Mouse (Mus musculus) hindbrain, embryonic 12.5 days (tissue): Measurements from ENCODE around the gene Ipmk. TPM values are rescaled to one million over a fixed set of nuclear protein-coding genes. Genes with fewer than 3 reads are reported as not detected.
"Not testable (repeated sequence)": the region's sequence is repeated elsewhere in the genome, so short reads cannot be mapped to it uniquely, and the experiment has no call there.

Experiments
- ATAC-seq: fragments of 200-750 bp; cut with Nextera tagmentation; 2 replicates; pipeline ENCODE4 v1.8.0; 2017; ENCODE audit warnings: moderate TSS enrichment; ENCODE audit not compliant: low FRiP score
- H3K27ac ChIP-seq: fragments of 300-500 bp; sonication (generic); 2 replicates; pipeline ENCODE4 v1.5.1; 2016; ENCODE audit warnings: mild to moderate bottlenecking
- H3K27me3 ChIP-seq: fragments of 300-500 bp; sonication (generic); 2 replicates; pipeline ENCODE4 v1.6.1; 2016; ENCODE audit warnings: mild to moderate bottlenecking
- H3K36me3 ChIP-seq: fragments of 300-500 bp; sonication (generic); 2 replicates; pipeline ENCODE4 v1.6.1; 2016; ENCODE audit warnings: mild to moderate bottlenecking
- H3K4me1 ChIP-seq: fragments of 300-500 bp; sonication (generic); 2 replicates; pipeline ENCODE4 v1.6.1; 2016
- H3K4me2 ChIP-seq: fragments of 300-500 bp; sonication (generic); replicated peaks from 2 replicates; pipeline ENCODE4 v1.6.1; 2016; ENCODE audit warnings: mild to moderate bottlenecking
- H3K4me3 ChIP-seq: fragments of 300-500 bp; sonication (generic); 2 replicates; pipeline ENCODE4 v1.5.1; 2016; ENCODE audit warnings: mild to moderate bottlenecking
- H3K9ac ChIP-seq: fragments of 300-500 bp; sonication (generic); 2 replicates; pipeline ENCODE4 v1.6.1; 2016; ENCODE audit warnings: mild to moderate bottlenecking, moderate library complexity
- H3K9me3 ChIP-seq: fragments of 300-500 bp; sonication (generic); replicated peaks from 2 replicates; pipeline ENCODE4 v1.6.1; 2016; ENCODE audit warnings: mild to moderate bottlenecking
- WGBS: fragments of 180-500 bp; shearing (Covaris S2); methylation state at CpG from one replicate; pipeline ENCODE4 v1.1.7; 2016; 5-methylcytosine and 5-hydroxymethylcytosine counted together
- polyA plus RNA-seq: library from polyadenylated mRNA; unstranded; fragments of >200 nt; fragmentation: Nextera tagmentation; extraction: Ambion mirVana; gene quantifications from 2 replicates; pipeline ENCODE4 v1.2.1, GENCODE M21; 2016

Gene Ipmk
- polyA plus RNA-seq, 1 experiment from 2014 or later: 23.4 TPM

DNA sequence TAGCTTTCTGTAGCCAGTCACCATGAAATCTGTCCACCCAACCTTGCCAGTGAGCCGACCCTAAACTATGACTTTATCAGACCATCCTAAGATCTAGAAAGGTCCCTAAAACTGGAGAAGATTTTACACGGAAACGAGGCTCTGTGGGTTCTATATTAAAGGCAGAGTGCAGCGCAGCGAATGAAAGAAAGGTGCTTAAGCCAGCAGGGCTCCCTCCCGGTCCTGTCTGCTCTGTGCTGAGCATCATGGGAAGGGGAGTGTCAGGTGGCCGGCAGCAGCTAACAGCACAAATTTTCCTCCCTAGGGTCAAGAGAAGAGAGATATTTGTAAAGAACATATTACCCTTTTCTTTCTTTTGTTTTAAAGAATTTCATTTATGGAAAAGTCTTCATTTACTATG lies 34.5 kb downstream of the Ipmk start:
- Histone ChIP-seq H3K4me1 (no peaks in the 10 kb centered on the region), H3K27ac (no peak overlapping the region), H3K27me3 (no peaks in the 10 kb centered on the region), H3K4me2 (no peak overlapping the region), H3K9ac (no peak overlapping the region), H3K9me3 (no peaks in the 10 kb centered on the region), H3K36me3 (peaks cover 18% of the 10 kb centered on the region), H3K4me3 (no peak overlapping the region)
- no peak for ATAC-seq
- WGBS: 79% methylated on average over 7 of the region's 7 CpGs

- H3K36me3 ChIP-seq: peaks cover 17% of the 10 kb centered on the region
These were observed 35.4 kb downstream of the Ipmk start for GRCm38 (mm10) chr10:71382858-71383551.

DNA sequence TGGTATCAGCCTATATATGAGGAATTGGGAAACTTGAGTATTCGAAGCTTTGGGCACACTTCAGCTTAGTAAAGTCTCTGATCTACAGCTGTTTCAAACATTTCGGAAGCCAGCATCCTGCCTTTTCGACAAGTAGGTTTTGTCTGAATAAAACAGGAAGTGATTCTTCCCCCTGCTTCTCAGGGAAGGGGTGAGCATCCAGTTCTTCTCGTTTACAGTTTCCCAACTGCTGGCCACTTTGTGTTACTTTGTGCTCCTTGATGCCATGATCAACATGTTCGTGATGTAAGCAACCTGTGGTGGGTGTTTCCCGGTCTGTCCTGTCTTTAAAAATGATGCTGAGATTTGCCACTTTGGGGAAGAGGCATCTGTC lies 36.0 kb downstream of the Ipmk start:
- H3K27ac ChIP-seq, H3K9ac ChIP-seq, H3K9me3 ChIP-seq, H3K4me2 ChIP-seq, ATAC-seq, H3K4me1 ChIP-seq, H3K4me3 ChIP-seq, H3K27me3 ChIP-seq: not testable (repeated sequence)
- 85% methylated on average over 6 of the region's 6 CpGs for WGBS
- peaks cover 16% of the 10 kb centered on the region for H3K36me3 ChIP-seq

More at GRCm38 (mm10) chr10:71382858-71383551, 35.4 kb downstream of the Ipmk start:
- H3K4me3 ChIP-seq: no peak overlapping the region
- no peak for ATAC-seq
- no peak overlapping the region for H3K27ac ChIP-seq
- no peak overlapping the region for H3K4me2 ChIP-seq
- WGBS: 82% methylated on average over 8 of the region's 8 CpGs
- no peak overlapping the region for H3K9ac ChIP-seq
- H3K9me3 ChIP-seq: no peaks in the 10 kb centered on the region
- no peaks in the 10 kb centered on the region for H3K4me1 ChIP-seq
- H3K27me3 ChIP-seq: no peaks in the 10 kb centered on the region

- ATAC-seq: no peak; the same call in 1 of the 2 replicates
- H3K27ac ChIP-seq: no peak overlapping the region
These were observed 36.8 kb downstream of the Ipmk start for GRCm38 (mm10) chr10:71384159-71385044.

GRCm38 (mm10) chr10:71389311-71389710 lies 41.7 kb downstream of the Ipmk start:
- no peak overlapping the region for H3K9ac ChIP-seq
- no peaks in the 10 kb centered on the region for H3K4me1 ChIP-seq
- no peak overlapping the region for H3K4me3 ChIP-seq
- no peaks in the 10 kb centered on the region for H3K36me3 ChIP-seq
- WGBS: 92% methylated on average over 5 of the region's 5 CpGs
- no peak for ATAC-seq
- no peak overlapping the region for H3K27ac ChIP-seq
- no peaks in the 10 kb centered on the region for H3K27me3 ChIP-seq
- peaks cover 3% of the 10 kb centered on the region for H3K9me3 ChIP-seq
- no peak overlapping the region for H3K4me2 ChIP-seq

More at GRCm38 (mm10) chr10:71384159-71385044, 36.8 kb downstream of the Ipmk start:
- no peaks in the 10 kb centered on the region for H3K27me3 ChIP-seq
- 59% methylated on average over 19 of the region's 19 CpGs for WGBS
- H3K36me3 ChIP-seq: peaks cover 9% of the 10 kb centered on the region
- H3K9me3 ChIP-seq: no peaks in the 10 kb centered on the region
- no peak overlapping the region for H3K4me3 ChIP-seq
- no peak overlapping the region for H3K4me2 ChIP-seq
- no peaks in the 10 kb centered on the region for H3K4me1 ChIP-seq
- H3K9ac ChIP-seq: no peak overlapping the region

GRCm38 (mm10) chr10:71398383-71399145 lies 51.0 kb downstream of the Ipmk start:
- H3K36me3 ChIP-seq: no peaks in the 10 kb centered on the region
- ATAC-seq: no peak
- WGBS: 84% methylated on average over 10 of the region's 10 CpGs

GRCm38 (mm10) chr10:71399399-71399798 lies 51.8 kb downstream of the Ipmk start:
- Histone ChIP-seq H3K36me3 (no peaks in the 10 kb centered on the region), H3K9me3 (no peaks in the 10 kb centered on the region), H3K27ac (no peak overlapping the region), H3K9ac (no peak overlapping the region), H3K27me3 (no peaks in the 10 kb centered on the region), H3K4me3 (no peak overlapping the region), H3K4me1 (no peaks in the 10 kb centered on the region), H3K4me2 (no peak overlapping the region)
- no peak for ATAC-seq
- WGBS: 78% methylated on average over 8 of the region's 8 CpGs

More at GRCm38 (mm10) chr10:71398383-71399145, 51.0 kb downstream of the Ipmk start:
- Histone ChIP-seq H3K9me3 (no peaks in the 10 kb centered on the region), H3K4me1 (no peaks in the 10 kb centered on the region), H3K27ac (no peak overlapping the region), H3K9ac (no peak overlapping the region), H3K4me3 (no peak overlapping the region), H3K27me3 (no peaks in the 10 kb centered on the region), H3K4me2 (no peak overlapping the region)

GRCm38 (mm10) chr10:71399987-71400386 lies 52.4 kb downstream of the Ipmk start:
- no peaks in the 10 kb centered on the region for H3K4me1 ChIP-seq
- H3K9ac ChIP-seq: no peak overlapping the region
- no peak for ATAC-seq
- 79% methylated on average over 8 of the region's 8 CpGs for WGBS
- no peaks in the 10 kb centered on the region for H3K9me3 ChIP-seq
- H3K4me3 ChIP-seq: no peak overlapping the region
- H3K27me3 ChIP-seq: no peaks in the 10 kb centered on the region
- no peaks in the 10 kb centered on the region for H3K36me3 ChIP-seq
- no peak overlapping the region for H3K27ac ChIP-seq
- H3K4me2 ChIP-seq: no peak overlapping the region

DNA sequence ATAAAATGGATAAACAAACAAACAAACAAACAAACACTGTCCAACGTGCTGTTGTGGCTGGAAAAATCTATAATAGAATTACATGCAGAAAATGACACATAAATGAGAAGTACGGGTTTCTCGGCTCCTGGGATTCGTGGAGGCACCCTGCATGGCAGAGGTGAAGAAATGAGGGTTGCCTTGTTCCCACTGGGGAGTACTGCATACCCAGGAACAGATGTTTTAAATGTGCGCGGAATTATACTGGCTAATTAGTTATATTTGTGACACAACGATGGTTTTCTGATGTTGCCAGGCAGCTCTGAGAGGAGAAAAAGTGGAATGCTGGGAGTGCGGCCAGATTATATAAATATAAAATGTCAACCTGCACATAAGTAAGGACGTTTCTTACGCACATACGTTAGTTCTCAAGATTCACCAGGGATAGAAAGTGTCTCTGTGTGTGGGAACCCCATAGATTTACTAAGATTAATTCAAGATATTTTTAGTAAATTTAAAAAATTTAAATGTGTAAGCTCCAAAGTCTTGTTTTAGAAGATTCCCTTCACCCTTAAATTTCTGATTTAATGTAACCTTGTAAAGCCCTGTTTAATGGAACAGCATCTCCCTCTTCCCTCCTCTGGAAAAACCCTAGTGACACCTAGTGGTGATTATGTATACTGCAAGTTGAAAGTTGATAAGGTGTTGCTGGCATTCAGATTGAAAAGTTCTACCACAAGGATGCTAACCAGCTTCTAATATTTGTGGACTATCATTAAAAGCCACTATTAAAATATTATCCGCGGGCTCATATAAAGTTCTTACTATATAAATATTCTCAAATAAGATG lies 53.5 kb downstream of the Ipmk start:
- H3K36me3 ChIP-seq: no peaks in the 10 kb centered on the region
- no peak overlapping the region for H3K9ac ChIP-seq
- no peaks in the 10 kb centered on the region for H3K9me3 ChIP-seq
- no peak overlapping the region for H3K27ac ChIP-seq
- WGBS: 66% methylated on average over 13 of the region's 13 CpGs
- H3K4me2 ChIP-seq: no peak overlapping the region
- no peaks in the 10 kb centered on the region for H3K4me1 ChIP-seq
- H3K27me3 ChIP-seq: no peaks in the 10 kb centered on the region
- ATAC-seq: no peak
- no peak overlapping the region for H3K4me3 ChIP-seq

- H3K36me3 ChIP-seq: no peaks in the 10 kb centered on the region
- 67% methylated on average over 3 of the region's 3 CpGs for WGBS
- no peak overlapping the region for H3K27ac ChIP-seq
- no peak overlapping the region for H3K4me3 ChIP-seq
- no peaks in the 10 kb centered on the region for H3K9me3 ChIP-seq
- H3K4me2 ChIP-seq: no peak overlapping the region
- no peak for ATAC-seq
- H3K9ac ChIP-seq: no peak overlapping the region
- no peaks in the 10 kb centered on the region for H3K27me3 ChIP-seq
- no peaks in the 10 kb centered on the region for H3K4me1 ChIP-seq
These were observed 56.1 kb downstream of the Ipmk start for GRCm38 (mm10) chr10:71403638-71404037.

- WGBS: 82% methylated on average over 5 of the region's 5 CpGs
- H3K27ac ChIP-seq: no peak overlapping the region
- no peak for ATAC-seq
These were observed 58.1 kb downstream of the Ipmk start for GRCm38 (mm10) chr10:71405523-71406217.

More at GRCm38 (mm10) chr10:71405523-71406217, 58.1 kb downstream of the Ipmk start:
- Histone ChIP-seq H3K27me3 (no peaks in the 10 kb centered on the region), H3K9me3 (no peaks in the 10 kb centered on the region), H3K4me3 (no peak overlapping the region), H3K4me1 (no peaks in the 10 kb centered on the region), H3K4me2 (no peak overlapping the region), H3K36me3 (no peaks in the 10 kb centered on the region), H3K9ac (no peak overlapping the region)
